Mouse (Mus musculus): ENCODE measurements around the gene Gng13. TPM values are rescaled to one million over a fixed set of nuclear protein-coding genes. Genes with fewer than 3 reads are reported as not detected.

Gng13 gene
- polyA plus RNA-seq, 1 experiment from 2014 or later = 2.1 TPM

DNA sequence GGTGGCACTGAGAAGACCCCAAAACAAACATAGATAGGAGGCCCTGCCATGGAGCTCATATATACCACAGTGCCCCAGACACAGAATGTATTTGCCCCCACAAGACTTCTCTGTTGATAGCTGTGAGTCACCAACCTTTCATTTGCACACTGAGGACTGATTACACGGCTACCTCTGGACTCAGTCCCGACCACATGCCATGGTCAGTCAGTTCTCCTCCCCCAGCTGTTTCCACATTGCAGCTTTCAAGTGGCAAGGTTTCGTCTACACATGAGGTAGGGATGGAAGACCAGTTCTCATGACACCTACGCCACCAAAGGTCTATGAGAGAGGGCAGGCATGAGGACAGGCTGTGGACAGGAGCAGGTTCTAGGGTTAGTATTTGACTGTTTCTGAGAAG, 5.8 kb upstream of the Gng13 start:
- Histone ChIP-seq H3K4me1 (replicated peaks) (0 out of 2 replicates have a peak, but pooled peaks cover under 1% of the 10 kb centered on the region), H3K9ac (no peak overlapping the region), H3K9me3 (no peaks in the 10 kb centered on the region), H3K4me2 (no peak overlapping the region), H3K27ac (replicated peaks) (no peak overlapping the region), H3K27me3 (peaks cover 13% of the 10 kb centered on the region), H3K4me3 (no peak overlapping the region), H3K36me3 (no peaks in the 10 kb centered on the region)
- WGBS = 78% methylated on average over 4 of the region's 4 CpGs
- no peak for ATAC-seq (ENCODE audit: low read depth)

DNA sequence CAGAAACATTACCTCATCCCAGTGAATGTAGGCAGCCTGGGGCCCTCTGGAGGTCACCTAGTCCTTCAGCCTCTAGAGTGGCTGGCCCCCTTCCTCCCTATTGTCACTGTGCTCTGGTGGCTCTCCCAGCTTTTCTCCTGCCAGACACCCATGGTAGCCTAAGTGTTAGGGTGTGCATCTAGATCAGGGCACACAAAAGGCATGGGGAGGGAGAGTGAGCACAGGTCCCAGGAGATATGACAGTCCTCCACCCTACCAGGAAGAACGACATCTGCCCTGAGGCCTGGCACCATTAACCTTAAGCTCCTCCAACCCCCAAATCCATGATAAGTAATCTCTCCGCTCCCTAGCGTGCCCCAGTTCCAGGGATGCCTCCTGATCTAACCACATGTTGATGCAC, 1.3 kb upstream of the Gng13 start:
- Histone ChIP-seq H3K4me1 (replicated peaks) (peaks cover 14% of the 10 kb centered on the region), H3K9me3 (no peaks in the 10 kb centered on the region), H3K4me3 (no peak overlapping the region), H3K36me3 (no peaks in the 10 kb centered on the region), H3K27ac (replicated peaks) (no peak overlapping the region), H3K9ac (no peak overlapping the region), H3K4me2 (no peak overlapping the region), H3K27me3 (peaks cover 38% of the 10 kb centered on the region)
- no peak for ATAC-seq (ENCODE audit: low read depth)
- WGBS = 60% methylated on average over 3 of the region's 3 CpGs

DNA sequence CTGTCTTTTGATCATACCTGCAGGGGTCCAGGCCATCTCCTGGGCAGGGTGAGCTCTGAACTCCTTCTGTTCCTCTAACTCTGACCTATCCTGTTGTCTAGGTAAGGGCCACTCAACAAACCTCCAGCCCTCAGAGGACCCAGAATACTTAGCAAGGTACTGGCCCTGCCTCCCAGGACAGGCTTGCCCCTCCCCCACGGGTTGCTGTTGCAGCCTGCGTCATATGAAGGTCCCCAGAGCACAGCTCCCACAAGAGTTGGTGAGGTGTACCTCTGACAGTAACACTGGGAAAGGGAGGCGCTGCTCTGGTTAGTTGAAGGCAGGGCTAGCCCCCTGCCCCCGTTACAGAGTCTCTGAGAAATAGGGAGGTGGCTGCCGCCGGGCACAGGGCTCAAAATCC, 841 bp upstream of the Gng13 start:
- 4% methylated on average over 6 of the region's 6 CpGs for WGBS
- no peaks in the 10 kb centered on the region for H3K9me3 ChIP-seq
- ATAC-seq (ENCODE audit: low read depth) = no peak
- H3K4me2 ChIP-seq = no peak overlapping the region
- no peak overlapping the region for H3K4me3 ChIP-seq
- H3K9ac ChIP-seq = no peak overlapping the region
- H3K4me1 ChIP-seq (replicated peaks) = peaks cover 14% of the 10 kb centered on the region
- H3K36me3 ChIP-seq = no peaks in the 10 kb centered on the region
- H3K27ac ChIP-seq (replicated peaks) = no peak overlapping the region
- peaks cover 38% of the 10 kb centered on the region for H3K27me3 ChIP-seq

- peaks cover 14% of the 10 kb centered on the region for H3K4me1 ChIP-seq (replicated peaks)
- no peaks in the 10 kb centered on the region for H3K9me3 ChIP-seq
- H3K4me3 ChIP-seq = peak overlapping the region; percentile 37
- no peak overlapping the region for H3K27ac ChIP-seq (replicated peaks)
- peaks cover 38% of the 10 kb centered on the region for H3K27me3 ChIP-seq
- no peak for ATAC-seq (ENCODE audit: low read depth)
- 0 out of 2 replicates have a peak, but pooled peaks cover 5% of the 10 kb centered on the region for H3K36me3 ChIP-seq
- WGBS = 11% methylated on average over 6 of the region's 6 CpGs
- peak overlapping the region; percentile 67 for H3K9ac ChIP-seq
- H3K4me2 ChIP-seq = peak overlapping the region; percentile 65
Measured at GRCm38 (mm10) chr17:25717691-25718090, 720 bp downstream of the Gng13 start.

GRCm38 (mm10) chr17:25721476-25721875, 4.5 kb downstream of the Gng13 start:
- H3K4me1 ChIP-seq (replicated peaks) = peaks cover 16% of the 10 kb centered on the region
- H3K27ac ChIP-seq (replicated peaks) = no peak overlapping the region
- H3K36me3 ChIP-seq = 0 out of 2 replicates have a peak, but pooled peaks cover 5% of the 10 kb centered on the region
- no peak overlapping the region for H3K9ac ChIP-seq
- peaks cover 21% of the 10 kb centered on the region for H3K27me3 ChIP-seq
- no peak overlapping the region for H3K4me3 ChIP-seq
- no peak for ATAC-seq (ENCODE audit: low read depth)
- no peak overlapping the region for H3K4me2 ChIP-seq
- 94% methylated on average over 5 of the region's 5 CpGs for WGBS
- H3K9me3 ChIP-seq = no peaks in the 10 kb centered on the region

- 96% methylated on average over 19 of the region's 19 CpGs for whole genome bisulfite sequencing
- ATAC-seq (ENCODE audit: low read depth) = no peak
Measured at GRCm38 (mm10) chr17:25723470-25723869, 6.5 kb downstream of the Gng13 start.

GRCm38 (mm10) chr17:25723919-25724318, 6.9 kb downstream of the Gng13 start:
- H3K27ac ChIP-seq (replicated peaks) = no peak overlapping the region
- no peaks in the 10 kb centered on the region for H3K27me3 ChIP-seq
- 80% methylated on average over 7 of the region's 7 CpGs for WGBS
- H3K4me3 ChIP-seq = no peak overlapping the region
- H3K36me3 ChIP-seq = 0 out of 2 replicates have a peak, but pooled peaks cover 5% of the 10 kb centered on the region
- no peaks in the 10 kb centered on the region for H3K9me3 ChIP-seq
- no peak overlapping the region for H3K9ac ChIP-seq
- ATAC-seq (ENCODE audit: low read depth) = no peak
- H3K4me1 ChIP-seq (replicated peaks) = peaks cover 22% of the 10 kb centered on the region
- no peak overlapping the region for H3K4me2 ChIP-seq

More at GRCm38 (mm10) chr17:25723470-25723869, 6.5 kb downstream of the Gng13 start:
- Histone ChIP-seq H3K4me1 (replicated peaks) (peaks cover 18% of the 10 kb centered on the region), H3K27ac (replicated peaks) (no peak overlapping the region), H3K9ac (no peak overlapping the region), H3K27me3 (peaks cover 1% of the 10 kb centered on the region; the same call in 1 of the 2 replicates), H3K4me2 (no peak overlapping the region), H3K9me3 (no peaks in the 10 kb centered on the region), H3K36me3 (0 out of 2 replicates have a peak, but pooled peaks cover 5% of the 10 kb centered on the region), H3K4me3 (no peak overlapping the region)

DNA sequence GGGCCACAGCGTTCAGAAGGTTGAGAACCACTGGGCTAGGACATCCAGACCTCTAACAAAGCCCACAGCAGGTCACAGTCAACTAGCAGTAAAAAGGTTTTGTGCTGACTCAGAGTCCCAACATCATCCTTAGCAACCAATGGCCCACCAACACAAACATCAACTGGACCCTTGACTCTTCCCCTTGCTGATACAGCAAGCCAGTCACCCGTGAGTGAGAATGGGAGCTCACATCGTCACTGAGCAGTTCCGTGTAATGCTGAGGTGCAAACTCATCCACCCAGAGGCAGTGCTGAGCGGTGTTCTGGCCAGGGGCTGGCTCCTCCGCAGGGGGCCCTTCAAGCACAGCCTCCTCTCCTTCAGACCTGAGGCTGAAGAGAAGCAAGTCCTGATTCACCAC, 8.3 kb downstream of the Gng13 start:
- Histone ChIP-seq H3K4me1 (replicated peaks) (peaks cover 22% of the 10 kb centered on the region), H3K27me3 (no peaks in the 10 kb centered on the region), H3K9me3 (no peaks in the 10 kb centered on the region), H3K36me3 (peaks cover 8% of the 10 kb centered on the region), H3K4me2 (no peak overlapping the region), H3K9ac (no peak overlapping the region), H3K27ac (replicated peaks) (no peak overlapping the region), H3K4me3 (no peak overlapping the region)
- no peak for ATAC-seq (ENCODE audit: low read depth)
- 77% methylated on average over 6 of the region's 6 CpGs for WGBS

DNA sequence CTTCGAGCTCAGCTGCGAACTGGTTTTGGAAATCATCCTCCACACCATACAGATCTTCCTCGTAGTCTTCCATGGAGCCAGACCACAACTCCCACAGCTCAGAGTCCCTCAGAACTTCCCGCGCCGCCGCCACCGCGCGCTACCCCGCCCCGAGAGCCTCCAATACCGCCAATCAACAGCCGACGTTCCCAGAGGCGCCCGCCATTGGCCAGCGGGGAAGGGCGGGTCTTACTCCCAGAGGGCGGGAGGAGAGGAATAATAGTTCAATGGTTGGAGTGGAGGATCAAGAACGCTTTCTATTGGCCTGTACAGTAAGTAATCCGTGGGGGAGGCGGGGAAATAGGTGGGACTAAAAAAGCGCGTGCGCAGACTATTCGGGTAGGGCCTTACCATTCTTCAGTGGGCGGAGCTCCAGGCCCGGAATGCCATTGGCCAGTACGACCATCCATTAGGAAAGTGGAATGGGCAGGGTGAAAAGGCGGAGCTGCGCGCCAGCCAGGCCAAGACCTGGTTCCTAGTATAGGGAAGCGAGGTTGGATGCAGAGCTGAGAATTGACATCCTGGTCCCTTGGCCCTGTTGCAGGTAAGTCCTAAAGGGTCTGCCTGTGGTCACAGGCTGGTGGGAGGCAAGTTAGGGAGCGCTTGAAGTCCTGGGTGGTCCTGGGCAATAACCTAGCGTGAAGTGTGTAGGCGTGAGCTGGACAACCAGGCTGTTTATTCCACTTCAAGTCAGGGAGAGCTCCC, 10.5 kb downstream of the Gng13 start, which contains the start of the genes Chtf18 and Rpusd1:
Chtf18 (minus strand) TSS at position 155 of the 744 bp plus-strand sequence.
Rpusd1 (plus strand) TSS at position 406 of the 744 bp plus-strand sequence.
- Histone ChIP-seq H3K4me3 (peak within 1 kb of the TSS; percentile 58), H3K27me3 (no peaks in the 10 kb centered on the region), H3K4me2 (peak within 1 kb of the TSS; percentile 88), H3K9me3 (no peaks in the 10 kb centered on the region), H3K9ac (peak within 1 kb of the TSS; percentile 87), H3K36me3 (peaks cover 13% of the 10 kb centered on the region), H3K27ac (replicated peaks) (no peak within 1 kb of the TSS), H3K4me1 (replicated peaks) (peaks cover 25% of the 10 kb centered on the region)
- peak; percentile 98 for ATAC-seq (ENCODE audit: low read depth)
- under 1% methylated on average over 37 of the region's 37 CpGs for WGBS

- Histone ChIP-seq H3K36me3 (peaks cover 12% of the 10 kb centered on the region), H3K9ac (peak overlapping the region; percentile 87), H3K4me2 (peak overlapping the region; percentile 88), H3K4me1 (replicated peaks) (peaks cover 25% of the 10 kb centered on the region), H3K4me3 (peak overlapping the region; percentile 58), H3K27ac (replicated peaks) (no peak overlapping the region), H3K9me3 (no peaks in the 10 kb centered on the region), H3K27me3 (no peaks in the 10 kb centered on the region)
- ATAC-seq (ENCODE audit: low read depth) = peak; percentile 4; the same call in 1 of the 2 replicates
- WGBS = 28% methylated on average over 4 of the region's 4 CpGs
Measured at GRCm38 (mm10) chr17:25728009-25728270, 11.0 kb downstream of the Gng13 start.

GRCm38 (mm10) chr17:25732082-25732481, 15.1 kb downstream of the Gng13 start:
- H3K9ac ChIP-seq = no peak overlapping the region
- no peak overlapping the region for H3K4me3 ChIP-seq
- no peak overlapping the region for H3K27ac ChIP-seq (replicated peaks)
- WGBS = 14% methylated on average over 2 of the region's 2 CpGs
- ATAC-seq (ENCODE audit: low read depth) = no peak
- H3K27me3 ChIP-seq = no peaks in the 10 kb centered on the region
- peaks cover 14% of the 10 kb centered on the region for H3K4me1 ChIP-seq (replicated peaks)
- no peaks in the 10 kb centered on the region for H3K9me3 ChIP-seq
- peaks cover 12% of the 10 kb centered on the region for H3K36me3 ChIP-seq
- H3K4me2 ChIP-seq = no peak overlapping the region

DNA sequence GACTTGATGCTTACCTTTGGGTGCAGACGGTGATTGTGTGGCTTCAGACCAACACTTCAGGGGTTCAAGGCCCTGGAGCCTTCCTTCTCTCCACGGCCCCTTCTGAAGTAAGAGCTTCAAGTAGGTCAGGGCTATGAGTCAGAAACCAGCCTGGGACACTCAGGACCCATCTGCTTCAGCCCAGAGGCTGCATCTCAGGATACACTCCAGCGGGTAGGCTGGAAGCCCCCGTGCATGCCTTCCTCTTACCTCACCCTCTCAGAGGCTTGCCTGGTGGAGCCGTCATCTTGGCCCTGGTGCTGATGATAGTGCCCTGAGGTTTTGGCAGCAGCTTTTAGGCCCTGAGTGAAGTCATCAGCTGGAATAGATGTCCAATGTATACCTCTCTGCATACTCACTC, 18.3 kb downstream of the Gng13 start:
- Histone ChIP-seq H3K9ac (no peak overlapping the region), H3K36me3 (peaks cover 10% of the 10 kb centered on the region), H3K4me2 (no peak overlapping the region), H3K27ac (replicated peaks) (no peak overlapping the region), H3K4me3 (no peak overlapping the region), H3K27me3 (no peaks in the 10 kb centered on the region), H3K9me3 (no peaks in the 10 kb centered on the region), H3K4me1 (replicated peaks) (0 out of 2 replicates have a peak, but pooled peaks cover 3% of the 10 kb centered on the region)
- WGBS = 86% methylated on average over 5 of the region's 5 CpGs
- no peak for ATAC-seq (ENCODE audit: low read depth)
